Mouse (Mus musculus) urinary bladder, postnatal 10 days (tissue): Measurements from ENCODE around the gene Mios.

Source experiments
- DNase-seq: peaks from one replicate; pipeline ENCODE4 v3.0.0; 2022; ENCODE audit warnings: low spot score

Mios gene

GRCm38 (mm10) chr6:8278426-8279002 lies 69.5 kb downstream of the Mios start:
- DNase-seq = no peak

GRCm38 (mm10) chr6:8283255-8283654 lies 74.2 kb downstream of the Mios start:
- DNase-seq = no peak

GRCm38 (mm10) chr6:8285401-8285960 lies 76.5 kb downstream of the Mios start:
- no peak for DNase-seq
